Mouse (Mus musculus): ENCODE measurements around the gene D5Ertd579e.
A peak's percentile ranks its signal among the peaks of the same experiment; 100 is the strongest.

Gene D5Ertd579e

GRCm38 (mm10) chr5:36695461-36696231 lies at the start of gene D5Ertd579e:
D5Ertd579e (minus strand) TSS chr5:36696024.
- DNase-seq (ENCODE audit: low spot score in 2 of 2): peak; percentile 94 to 96

DNA sequence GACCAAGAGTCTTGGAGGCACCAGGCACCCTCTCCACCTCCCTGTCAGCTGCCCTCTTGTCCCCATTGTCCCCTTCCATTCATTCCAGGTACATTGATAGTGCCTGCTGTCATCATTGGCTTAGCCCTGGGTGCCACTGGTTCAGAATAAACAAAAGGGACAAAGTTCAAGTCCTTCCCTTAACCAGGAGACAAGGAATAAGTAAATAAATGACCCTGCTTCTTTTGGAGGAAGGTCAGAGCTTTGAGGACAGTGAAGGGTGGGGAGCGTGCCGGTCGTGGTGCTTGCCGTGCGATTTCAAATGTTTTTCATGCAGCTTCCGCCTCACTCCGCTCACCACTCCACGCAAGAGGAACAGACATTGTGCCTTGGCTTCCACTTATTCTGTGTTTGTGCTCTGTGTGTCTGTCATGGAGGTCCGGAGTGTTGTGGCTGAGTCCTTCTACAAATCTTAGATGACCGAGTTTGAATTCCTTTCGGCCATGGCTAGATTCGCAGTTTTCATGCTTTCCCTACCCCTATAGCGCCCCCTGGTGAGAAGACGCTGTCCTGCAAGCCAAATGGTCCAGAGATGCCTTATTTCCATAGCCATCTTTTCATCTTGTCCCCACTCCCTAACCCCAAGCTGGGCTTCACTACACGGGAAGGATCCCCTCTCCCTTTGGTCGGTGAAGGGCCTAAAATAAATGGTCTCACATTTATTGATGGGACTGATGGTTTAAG lies 46.5 kb upstream of the D5Ertd579e start:
- peak; percentile 86 to 97 for DNase-seq (ENCODE audit: low spot score in 2 of 2)

- DNase-seq (ENCODE audit: low spot score in 2 of 2): peak in 1 of 2 experiments; percentile 49
These were observed 44.0 kb upstream of the D5Ertd579e start for GRCm38 (mm10) chr5:36739829-36740228.

DNA sequence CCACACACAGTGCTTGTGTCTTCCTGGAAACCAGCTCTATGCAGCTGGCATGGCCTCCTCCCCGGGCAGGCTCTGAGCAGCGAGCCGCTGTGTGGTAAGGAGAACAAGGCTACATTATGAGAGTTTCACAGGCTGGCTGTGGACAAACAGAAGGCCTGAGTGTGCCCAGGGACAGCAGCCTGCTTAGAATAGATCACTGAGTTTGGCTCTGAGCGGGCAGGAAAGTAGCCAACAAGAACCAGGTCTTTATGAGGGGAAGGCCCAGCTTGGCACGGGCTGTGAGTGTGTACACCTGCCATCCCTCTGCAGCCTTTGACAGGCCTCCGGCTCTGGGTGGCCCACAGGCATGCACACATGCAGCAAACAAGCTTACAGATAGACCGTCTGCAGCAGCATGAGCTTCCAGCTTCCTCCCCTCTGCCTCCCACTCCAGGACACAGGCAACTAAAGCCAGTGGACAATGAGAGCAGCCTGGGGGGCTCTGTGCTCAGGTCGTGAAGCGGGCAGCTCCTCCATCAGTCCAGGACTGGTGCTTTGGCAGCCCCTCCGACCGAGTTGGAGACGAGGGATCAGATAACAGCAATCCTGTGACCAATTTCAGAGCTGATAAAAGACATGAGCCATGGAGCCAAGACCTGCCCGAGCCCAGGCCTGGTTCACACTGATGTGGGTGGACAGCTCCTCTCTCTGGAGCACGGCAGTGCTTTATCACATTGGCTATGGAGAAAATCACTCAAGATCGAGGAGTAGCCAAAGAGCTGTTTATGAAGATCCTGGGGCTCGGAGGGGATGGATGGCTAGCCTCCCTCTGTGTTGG lies 43.2 kb upstream of the D5Ertd579e start:
- no peak for DNase-seq (ENCODE audit: low spot score in 2 of 2)

- no peak for DNase-seq (ENCODE audit: low spot score in 2 of 2)
These were observed 41.9 kb upstream of the D5Ertd579e start for GRCm38 (mm10) chr5:36737765-36738164.

DNA sequence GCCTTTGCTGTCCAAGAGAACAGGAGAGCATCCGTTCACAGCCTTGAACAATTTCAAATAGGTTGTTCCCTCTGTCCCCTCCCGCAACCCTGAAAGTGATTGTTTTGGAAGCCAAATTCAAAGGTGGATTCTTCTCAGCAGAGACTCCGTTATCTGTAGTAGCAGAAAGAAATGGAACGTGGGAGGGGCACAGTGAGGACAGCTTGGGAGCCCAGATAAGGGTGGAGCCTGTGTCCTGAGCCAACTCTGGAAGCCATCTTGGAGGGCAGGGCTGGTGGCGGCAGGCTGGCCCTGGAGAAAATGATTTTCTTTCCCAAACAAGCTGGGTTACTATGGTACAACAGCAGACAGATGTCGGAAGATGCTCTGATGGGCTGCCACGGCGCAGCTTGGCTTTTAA lies 40.2 kb upstream of the D5Ertd579e start:
- DNase-seq (ENCODE audit: low spot score in 2 of 2): peak; percentile 83 to 85

- DNase-seq (ENCODE audit: low spot score in 2 of 2): no peak
These were observed 39.3 kb upstream of the D5Ertd579e start for GRCm38 (mm10) chr5:36735106-36735505.

- DNase-seq (ENCODE audit: low spot score in 2 of 2): no peak
These were observed 37.6 kb upstream of the D5Ertd579e start for GRCm38 (mm10) chr5:36733405-36733804.

GRCm38 (mm10) chr5:36731901-36732652 lies 36.3 kb upstream of the D5Ertd579e start:
- DNase-seq (ENCODE audit: low spot score in 2 of 2): peak in 1 of 2 experiments; percentile 48

DNA sequence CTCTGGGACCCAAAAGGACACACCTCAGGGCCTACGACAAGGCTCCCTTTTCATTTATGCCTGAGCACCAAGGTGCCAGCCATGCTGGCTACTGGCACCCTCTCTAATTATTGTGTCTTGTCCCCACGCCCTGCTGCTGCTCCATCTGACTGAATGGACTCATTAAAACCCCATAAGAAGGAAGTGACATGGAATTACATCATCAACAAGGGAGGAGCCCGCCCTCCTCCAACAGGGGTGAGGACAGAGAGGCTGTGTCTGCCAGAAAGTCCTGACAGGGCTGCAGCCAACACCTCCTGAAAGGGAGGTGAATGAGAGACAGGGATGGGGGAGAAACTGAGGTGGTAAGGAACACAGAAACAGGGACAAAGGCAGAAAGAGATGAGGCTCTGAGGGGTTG lies 34.9 kb upstream of the D5Ertd579e start:
- DNase-seq (ENCODE audit: low spot score in 2 of 2): no peak

DNA sequence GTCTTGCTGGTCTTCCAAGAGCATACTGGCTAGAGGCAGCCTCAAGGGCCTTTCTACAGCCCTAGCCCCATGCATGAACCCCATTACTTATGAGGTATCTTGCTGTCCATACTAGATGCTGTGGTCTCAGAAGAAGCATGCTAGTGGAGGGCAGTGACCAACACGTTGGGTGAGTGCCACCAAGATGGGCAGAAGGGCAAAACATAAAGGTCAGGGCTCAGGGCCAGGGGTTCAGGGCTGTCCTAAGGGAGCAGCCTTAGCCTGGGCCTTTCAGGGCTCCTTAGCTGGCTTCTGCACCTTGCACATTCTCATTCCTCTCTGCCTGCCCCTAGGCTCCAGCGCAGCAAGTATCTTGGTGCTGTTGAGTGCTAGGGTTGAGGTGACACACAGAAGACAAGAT lies 34.1 kb upstream of the D5Ertd579e start:
- DNase-seq (ENCODE audit: low spot score in 2 of 2): no peak

DNA sequence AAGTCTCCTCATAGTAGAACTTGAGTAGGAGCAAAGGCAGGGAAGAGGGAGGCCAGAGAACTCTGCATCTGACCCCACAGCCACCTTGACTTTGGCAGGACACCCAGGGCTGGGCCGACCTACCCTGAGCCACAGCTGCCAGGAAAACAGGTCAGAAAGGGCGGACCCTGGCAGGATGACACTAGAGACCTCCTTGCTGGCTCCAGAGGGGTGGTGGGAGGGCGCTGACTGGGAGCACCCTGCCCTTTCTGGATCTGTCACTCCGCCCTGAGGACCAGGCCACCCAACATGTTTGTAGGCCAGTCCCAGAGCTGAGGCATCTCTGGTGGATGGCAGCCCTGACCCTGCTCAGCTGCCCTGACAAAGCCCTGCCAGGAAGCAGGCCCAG lies 33.3 kb upstream of the D5Ertd579e start:
- no peak for DNase-seq (ENCODE audit: low spot score in 2 of 2)

- DNase-seq (ENCODE audit: low spot score in 2 of 2): no peak
These were observed 32.7 kb upstream of the D5Ertd579e start for GRCm38 (mm10) chr5:36728403-36729085.

GRCm38 (mm10) chr5:36727776-36728175 lies 32.0 kb upstream of the D5Ertd579e start:
- DNase-seq (ENCODE audit: low spot score in 2 of 2): no peak

GRCm38 (mm10) chr5:36727136-36727535 lies 31.3 kb upstream of the D5Ertd579e start:
- DNase-seq (ENCODE audit: low spot score in 2 of 2): no peak

- DNase-seq (ENCODE audit: low spot score in 2 of 2): no peak
These were observed 30.6 kb upstream of the D5Ertd579e start for GRCm38 (mm10) chr5:36726387-36726801.

DNA sequence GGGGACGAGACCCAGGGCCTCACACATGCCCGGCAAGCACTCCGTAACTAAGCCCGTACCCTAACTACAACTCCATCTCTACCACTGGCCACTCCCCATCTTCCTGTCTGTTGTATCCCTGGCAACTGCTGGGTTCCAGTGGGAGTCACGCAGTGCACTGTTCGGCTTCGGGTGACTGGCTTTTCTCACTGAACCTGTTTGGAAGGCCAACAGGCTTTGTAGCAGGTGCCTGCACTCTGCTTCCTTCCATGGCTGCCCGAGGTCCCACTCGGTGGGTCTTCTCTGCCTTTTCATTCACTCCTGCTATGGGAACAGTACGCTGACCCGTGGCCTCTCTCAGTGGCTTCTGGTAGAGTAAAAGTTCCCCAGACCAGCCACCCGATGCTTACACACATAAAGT lies 30.0 kb upstream of the D5Ertd579e start:
- no peak for DNase-seq (ENCODE audit: low spot score in 2 of 2)

GRCm38 (mm10) chr5:36724274-36724673 lies 28.4 kb upstream of the D5Ertd579e start:
- no peak for DNase-seq (ENCODE audit: low spot score in 2 of 2)

DNA sequence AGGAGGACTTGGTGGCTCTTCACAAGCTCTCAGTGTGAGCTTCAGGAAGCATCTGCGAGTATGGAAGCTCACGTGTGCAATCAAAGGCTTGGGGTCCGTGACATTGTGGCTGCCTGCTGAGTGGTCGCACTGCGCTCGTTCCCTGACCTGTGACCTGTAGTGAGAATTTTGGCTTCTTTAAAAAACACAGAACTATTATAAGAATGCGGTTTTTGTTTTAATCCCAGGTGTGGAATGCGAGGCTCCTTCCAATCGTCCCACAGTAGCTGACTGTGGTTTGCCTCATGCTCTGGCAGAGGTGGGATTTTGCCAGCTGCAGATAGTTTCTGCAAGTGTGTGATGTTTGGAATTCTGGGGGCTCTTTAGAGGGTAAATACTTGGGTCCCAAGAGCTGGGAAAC lies 27.5 kb upstream of the D5Ertd579e start:
- no peak for DNase-seq (ENCODE audit: low spot score in 2 of 2)

DNA sequence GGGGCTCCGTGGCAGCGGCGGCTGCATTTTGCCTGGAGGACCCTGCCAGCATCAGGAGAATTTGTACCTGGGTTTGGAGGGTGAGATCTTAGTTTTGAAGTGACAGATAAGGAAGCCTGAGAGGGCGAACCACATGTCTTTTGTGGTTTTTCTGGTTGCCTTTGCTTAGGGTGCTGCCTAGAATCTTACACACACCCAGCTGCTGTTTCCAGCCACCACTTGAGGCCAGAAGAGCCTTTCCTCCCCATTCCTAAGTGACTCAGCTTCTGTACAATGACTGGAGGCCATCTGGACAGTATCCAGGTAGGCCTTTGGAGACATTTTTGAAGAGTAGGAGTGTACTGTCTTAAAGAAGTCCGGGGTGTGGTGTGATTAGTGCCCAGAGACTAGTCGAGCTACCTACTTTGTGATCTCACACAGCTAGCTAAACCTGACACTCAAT lies 26.6 kb upstream of the D5Ertd579e start:
- DNase-seq (ENCODE audit: low spot score in 2 of 2): no peak

Data from spleen, postnatal 4 days (tissue).